ENCODE assay signal across 11 mouse cellular contexts in genomic region chr4:53386309-53386708, GRCm38 (mm10). TPM values are rescaled to one million over a fixed set of nuclear protein-coding genes. Genes with fewer than 3 reads are reported as not detected.
DNase-seq lines count a peak whose midpoint lies in the region; ATAC-seq and TF ChIP-seq lines count a peak whose summit lies in the region.
"Had no signal": no experiment of that assay in that cellular context is flagged by ENCODE, and none has a peak within 500 bp of the region (broad histone marks: within the 10 kb centered on the region; RNA-seq: fewer than 3 reads in every experiment).

No protein-coding gene starts in this region.

- peak; percentile 94 to 95 for TF ChIP-seq EP300 in MEL (IDR thresholded peaks at IDR 0.05; ENCODE audit: low read depth in 1 of 2, low read length in 2 of 2)

- H3K4me2 ChIP-seq in forebrain, postnatal 0 days (ENCODE audit: low read depth) = no peak overlapping the region
- no peak overlapping the region for H3K4me2 ChIP-seq in forebrain, embryonic 13.5 days
- H3K4me2 ChIP-seq: hindbrain, embryonic 12.5 days had no signal

- H3K36me3 ChIP-seq in forebrain, postnatal 0 days (ENCODE audit: insufficient read depth) = no peaks in the 10 kb centered on the region
- H3K36me3 ChIP-seq in forebrain, embryonic 13.5 days (ENCODE audit: poor library complexity, severe bottlenecking) = no peaks in the 10 kb centered on the region
- peaks cover 0 to 14% of the 10 kb centered on the region in 2 experiments; a peak in 2 of 4 replicates for H3K36me3 ChIP-seq in MEL (ENCODE audit: control insufficient read depth in 1 of 2, insufficient read depth in 2 of 2, low read length in 2 of 2)
- H3K36me3 ChIP-seq in megakaryocyte, embryonic 14.5 days (replicated peaks; ENCODE audit: low read length) = no peaks in the 10 kb centered on the region
- H3K36me3 ChIP-seq: hindbrain, embryonic 12.5 days had no signal

- 0 out of 2 replicates have a peak overlapping the region, but pooled peaks have one; percentile 21 for H3K27ac ChIP-seq in forebrain, postnatal 0 days (ENCODE audit: low read depth, low read length)
- H3K27ac ChIP-seq in forebrain, embryonic 13.5 days = no peak overlapping the region
- H3K27ac ChIP-seq in MEL (ENCODE audit: control insufficient read depth, low read depth, low read length) = peak overlapping the region; percentile 93
- H3K27ac ChIP-seq: hindbrain, embryonic 12.5 days had no signal

- no peak overlapping the region for H3K4me3 ChIP-seq in forebrain, postnatal 0 days (ENCODE audit: low read depth, low read length)
- H3K4me3 ChIP-seq in forebrain, embryonic 13.5 days = no peak overlapping the region
- peak overlapping the region; percentile 25 to 28 for H3K4me3 ChIP-seq in MEL (ENCODE audit: control insufficient read depth in 1 of 2, insufficient read depth in 1 of 2, low read depth in 2 of 2, low read length in 2 of 2)
- peak overlapping the region; percentile 77 for H3K4me3 ChIP-seq in megakaryocyte, embryonic 14.5 days (replicated peaks)
- H3K4me3 ChIP-seq: erythroblast, embryonic 14.5 days; hindbrain, embryonic 12.5 days had no signal

- no peaks in the 10 kb centered on the region for H3K27me3 ChIP-seq in forebrain, postnatal 0 days (ENCODE audit: insufficient read depth, low read length)
- H3K27me3 ChIP-seq in forebrain, embryonic 13.5 days = no peaks in the 10 kb centered on the region
- H3K27me3 ChIP-seq in MEL (ENCODE audit: control insufficient read depth in 1 of 2, insufficient read depth in 2 of 2, low read length in 2 of 2) = no peaks in the 10 kb centered on the region
- no peaks in the 10 kb centered on the region for H3K27me3 ChIP-seq in megakaryocyte, embryonic 14.5 days (replicated peaks)
- H3K27me3 ChIP-seq: hindbrain, embryonic 12.5 days had no signal

- no peak; the same call in 1 of the 2 replicates for TF ChIP-seq RAD21 in MEL (IDR thresholded peaks at IDR 0.05; ENCODE audit: low read depth, low read length)

- ATAC-seq in forebrain, postnatal 0 days = peak; percentile 32
- no peak for ATAC-seq in forebrain, embryonic 13.5 days
- ATAC-seq in inflammation-experienced regulatory T-cells, adult 6 months = no peak

- peak; percentile 74 for DNase-seq in forebrain, postnatal 0 days
- DNase-seq in MEL (ENCODE audit: low read depth, low spot score) = peak; percentile 95
- DNase-seq in layer of hippocampus, postnatal 10 days (ENCODE audit: low spot score in 2 of 2) = peak; percentile 35 to 59
- no peak for DNase-seq in frontal cortex, postnatal 25 days (ENCODE audit: low spot score in 2 of 2)
- no peak for DNase-seq in adrenal gland, postnatal 36 days
- DNase-seq: adrenal gland, postnatal 25 days had no signal

- WGBS in forebrain, postnatal 0 days = 55% methylated on average over 8 of the region's 8 CpGs
- WGBS in forebrain, embryonic 13.5 days = 87% methylated on average over 8 of the region's 8 CpGs

- no peak overlapping the region for H3K9ac ChIP-seq in forebrain, postnatal 0 days
- no peak overlapping the region for H3K9ac ChIP-seq in forebrain, embryonic 13.5 days
- peak overlapping the region; percentile 60 for H3K9ac ChIP-seq in MEL (ENCODE audit: control insufficient read depth, low read depth, low read length, poor library complexity, severe bottlenecking)
- H3K9ac ChIP-seq: hindbrain, embryonic 12.5 days had no signal

- TF ChIP-seq POLR2A in MEL (IDR thresholded peaks at IDR 0.05; ENCODE audit: control insufficient read depth in 1 of 2, insufficient read depth in 1 of 2, low read depth in 1 of 2, low read length in 2 of 2, poor library complexity in 1 of 2) = peak in 1 of 2 experiments; percentile 60; a peak in 2 of 4 replicates

- no peak for TF ChIP-seq CTCF in forebrain, postnatal 0 days (IDR thresholded peaks at IDR 0.05; ENCODE audit: low read depth)
- TF ChIP-seq CTCF in MEL (IDR thresholded peaks at IDR 0.05 in 2 of 3, conservative IDR thresholded peaks at IDR 0.05 in 1 of 3; ENCODE audit: control insufficient read depth in 1 of 3, insufficient read depth in 1 of 3, low read depth in 2 of 3, low read length in 3 of 3, poor library complexity in 1 of 3, severe bottlenecking in 1 of 3) = no peak; a peak in 1 of 6 replicates

- H3K9me3 ChIP-seq in forebrain, postnatal 0 days (ENCODE audit: low read length) = no peaks in the 10 kb centered on the region
- H3K9me3 ChIP-seq in forebrain, embryonic 13.5 days (replicated peaks) = no peaks in the 10 kb centered on the region
- H3K9me3 ChIP-seq in MEL (replicated peaks; ENCODE audit: insufficient read depth, low read length) = no peaks in the 10 kb centered on the region
- no peaks in the 10 kb centered on the region for H3K9me3 ChIP-seq in megakaryocyte, embryonic 14.5 days
- H3K9me3 ChIP-seq: hindbrain, embryonic 12.5 days had no signal

- no peaks in the 10 kb centered on the region for H3K79me2 ChIP-seq in MEL (ENCODE audit: control insufficient read depth, insufficient read depth, low read length, poor library complexity)

- no peaks in the 10 kb centered on the region for H3K4me1 ChIP-seq in forebrain, postnatal 0 days (ENCODE audit: insufficient read depth)
- H3K4me1 ChIP-seq in forebrain, embryonic 13.5 days = 0 out of 2 replicates have a peak, but pooled peaks cover 3% of the 10 kb centered on the region
- peaks cover 9 to 15% of the 10 kb centered on the region in 2 experiments for H3K4me1 ChIP-seq in MEL (ENCODE audit: control insufficient read depth in 1 of 2, insufficient read depth in 2 of 2, low read length in 2 of 2)
- peaks cover 37% of the 10 kb centered on the region for H3K4me1 ChIP-seq in megakaryocyte, embryonic 14.5 days

TF ChIP-seq in MEL, 35 proteins besides CTCF, POLR2A, EP300 and RAD21 (continues in another document):
- TF ChIP-seq MAFK (IDR thresholded peaks at IDR 0.05; ENCODE audit: borderline replicate concordance, low read depth, low read length) (no peak), POLR2AphosphoS2 (IDR thresholded peaks at IDR 0.05; ENCODE audit: low read length) (peak; percentile 55; the same call in 1 of the 2 replicates), ELF1 (IDR thresholded peaks at IDR 0.05; ENCODE audit: low read depth, low read length) (no peak), NRF1 (IDR thresholded peaks at IDR 0.05; ENCODE audit: insufficient read depth, low read depth, low read length, poor library complexity, severe bottlenecking) (no peak), MAX (IDR thresholded peaks at IDR 0.05; ENCODE audit: low read length) (peak; percentile 30; the same call in 1 of the 2 replicates), TBP (IDR thresholded peaks at IDR 0.05; ENCODE audit: low read depth, low read length) (peak; percentile 74), USF1 (IDR thresholded peaks at IDR 0.05; ENCODE audit: low read depth, low read length) (no peak), MYC (IDR thresholded peaks at IDR 0.05; ENCODE audit: low read depth, low read length) (0 out of 2 replicates have a peak, but pooled peaks have one; percentile 16), TCF12 (IDR thresholded peaks at IDR 0.05; ENCODE audit: low read depth, low read length) (peak; percentile 92), MAZ (IDR thresholded peaks at IDR 0.05; ENCODE audit: low read depth, low read length) (no peak), UBTF (IDR thresholded peaks at IDR 0.05; ENCODE audit: borderline replicate concordance, insufficient read depth, low read depth, low read length) (no peak), MYB (IDR thresholded peaks at IDR 0.05; ENCODE audit: low read depth, low read length) (no peak), ZC3H11A (IDR thresholded peaks at IDR 0.05; ENCODE audit: low read depth, low read length) (no peak), ZMIZ1 (IDR thresholded peaks at IDR 0.05; ENCODE audit: low read depth, low read length) (no peak), ZNF384 (IDR thresholded peaks at IDR 0.05; ENCODE audit: low read depth, low read length) (peak; percentile 96), GATA1 (IDR thresholded peaks at IDR 0.05; ENCODE audit: low read depth, low read length) (peak; percentile 93), KAT2A (conservative IDR thresholded peaks at IDR 0.05; ENCODE audit: low read depth, low read length) (no peak; the same call in 1 of the 2 replicates), MXI1 (IDR thresholded peaks at IDR 0.05; ENCODE audit: low read depth, low read length) (peak; percentile 47; the same call in 1 of the 2 replicates), POLR2AphosphoS5 (IDR thresholded peaks at IDR 0.05; ENCODE audit: borderline replicate concordance, low read depth, low read length) (no peak), MEF2A (IDR thresholded peaks at IDR 0.05; ENCODE audit: extremely low read depth, insufficient replicate concordance, low read depth, low read length, poor library complexity, severe bottlenecking) (no peak), TAL1 (IDR thresholded peaks at IDR 0.05; ENCODE audit: low read length) (peak; percentile 57), CHD1 (IDR thresholded peaks at IDR 0.05; ENCODE audit: low read depth, low read length) (no peak), ZKSCAN1 (IDR thresholded peaks at IDR 0.05; ENCODE audit: low read depth, low read length) (no peak), GABPA (IDR thresholded peaks at IDR 0.05; ENCODE audit: low read depth, low read length) (no peak), NELFE (IDR thresholded peaks at IDR 0.05; ENCODE audit: low read depth, low read length) (peak; percentile 29; the same call in 1 of the 2 replicates), USF2 (IDR thresholded peaks at IDR 0.05; ENCODE audit: borderline replicate concordance in 1 of 2, insufficient read depth in 1 of 2, low read depth in 1 of 2, low read length in 2 of 2) (no peak), SIN3A (IDR thresholded peaks at IDR 0.05; ENCODE audit: low read length) (peak; percentile 82), JUND (IDR thresholded peaks at IDR 0.05; ENCODE audit: low read depth, low read length) (no peak), HCFC1 (IDR thresholded peaks at IDR 0.05; ENCODE audit: low read depth, low read length) (0 out of 2 replicates have a peak, but pooled peaks have one; percentile 45)

RNA-seq across cellular contexts. Expression of gene Slc44a1, which starts 53.9 kb away (rescaled TPM):
- total RNA-seq in forebrain, postnatal 0 days (2014; rRNA removed) = 29.3 and 31.9 TPM in 2 replicates
- 11.9 and 12.4 TPM in 2 replicates for polyA plus RNA-seq in forebrain, postnatal 0 days (2015; fragmentation: Nextera tagmentation; extraction: Ambion mirVana)
- 9.5 and 11.5 TPM in 2 replicates for polyA plus RNA-seq in forebrain, embryonic 13.5 days (2015; fragmentation: Nextera tagmentation; extraction: Ambion mirVana)
- 9.2 and 9.6 TPM in 2 replicates for total RNA-seq in MEL (2012; rRNA removed)
- polyA plus RNA-seq in MEL (2012; ENCODE audit: insufficient read depth in 1 of 2, insufficient read length in 2 of 2, low read depth in 1 of 2, low replicate concordance in 2 of 2, missing spikeins in 1 of 2) = 10 to 100 TPM in 1 of 2 experiments, not detected in 1; 10.6 TPM
- 10 to 100 TPM; 60.7 to 71.0 TPM for total RNA-seq in layer of hippocampus, postnatal 10 days (2021)
- polyA plus RNA-seq in megakaryocyte, embryonic 14.5 days (2012; ENCODE audit: insufficient read depth, low replicate concordance) = 6.2 and 11.1 TPM in 2 replicates
- polyA plus RNA-seq in inflammation-experienced regulatory T-cells, adult 6 months (2017; shearing (Covaris generic)) = 1 to 10 TPM; 2.3 to 5.5 (median 5.0) TPM
- 100 to 1,000 TPM; 111 to 116 TPM for total RNA-seq in adrenal gland, postnatal 36 days (2021)

Comparison
In these comparisons a context has a peak if more than half of its experiments do, and no peak if none do; other contexts are left out.
1. DNase-seq: peak in forebrain, postnatal 0 days (single experiment), MEL (single experiment) and layer of hippocampus, postnatal 10 days (2 of 2); none in frontal cortex, postnatal 25 days (0 of 2) and adrenal gland, postnatal 36 days (0 of 2).
2. H3K4me3 ChIP-seq: peak in MEL (2 of 2) and megakaryocyte, embryonic 14.5 days (single experiment); none in forebrain, postnatal 0 days (single experiment) and forebrain, embryonic 13.5 days (single experiment).